Mouse (Mus musculus) liver, embryonic 14.5 days (tissue): ENCODE measurements around the gene Zfpl1.

ENCODE experiments used
- CTCF ChIP-seq: IDR thresholded peaks from 2 replicates; pipeline ENCODE4 v1.5.1; 2016; ENCODE audit warnings: antibody characterized with exemption, low read depth, control low read depth
- EP300 ChIP-seq: IDR thresholded peaks from 2 replicates; pipeline ENCODE4 v1.6.1; 2016; ENCODE audit warnings: antibody characterized with exemption, low read depth

GRCm38 (mm10) chr19:6079983-6080480 is 4.7 kb downstream of the Zfpl1 start, which contains the start of gene Tmem262:
- TF ChIP-seq CTCF (no peak), EP300 (no peak)
